Mouse (Mus musculus) myocyte (in vitro differentiated cells): ENCODE results near the gene Ank.

Source experiments
- CEBPB ChIP-seq: IDR thresholded peaks from 2 replicates; pipeline ENCODE4 v1.6.1; 2011; ENCODE audit warnings: mild to moderate bottlenecking, moderate library complexity; ENCODE audit not compliant: poor library complexity, insufficient read depth, severe bottlenecking
- E2F4 ChIP-seq: IDR thresholded peaks from one replicate; pipeline ENCODE4 v1.6.1; 2011; ENCODE audit warnings: mild to moderate bottlenecking, control low read depth, moderate library complexity; ENCODE audit not compliant: insufficient read depth
- MAX ChIP-seq: IDR thresholded peaks from one replicate; pipeline ENCODE4 v1.6.1; 2011; ENCODE audit warnings: low read depth, mild to moderate bottlenecking, control low read depth
- MYOD1 ChIP-seq, 3 experiments: IDR thresholded peaks; one replicate each; pipeline ENCODE4 v1.6.1; 2011; ENCODE audit warnings: control low read depth in 2 of 3, low read depth in 2 of 3, mild to moderate bottlenecking in 2 of 3, moderate library complexity in 1 of 3; ENCODE audit not compliant: insufficient read length in 2 of 3, control insufficient read depth in 1 of 3
- MYOG ChIP-seq, 3 experiments: IDR thresholded peaks; one replicate each; pipeline ENCODE4 v1.6.1; 2011; ENCODE audit warnings: control low read depth in 2 of 3, low read depth in 2 of 3, mild to moderate bottlenecking in 2 of 3; ENCODE audit not compliant: insufficient read length in 2 of 3, control insufficient read depth in 1 of 3, insufficient read depth in 1 of 3
- POLR2A ChIP-seq: IDR thresholded peaks from one replicate; pipeline ENCODE4 v1.6.1; 2011; ENCODE audit warnings: low read depth, mild to moderate bottlenecking, control low read depth, moderate library complexity; ENCODE audit not compliant: insufficient read length
- POLR2AphosphoS2 ChIP-seq: IDR thresholded peaks from one replicate; pipeline ENCODE4 v1.6.1; 2011; ENCODE audit warnings: low read depth, control low read depth; ENCODE audit not compliant: insufficient read length
- TCF12 ChIP-seq: IDR thresholded peaks from one replicate; pipeline ENCODE4 v1.6.1; 2011; ENCODE audit warnings: mild to moderate bottlenecking, control low read depth; ENCODE audit not compliant: poor library complexity, insufficient read depth, severe bottlenecking

DNA sequence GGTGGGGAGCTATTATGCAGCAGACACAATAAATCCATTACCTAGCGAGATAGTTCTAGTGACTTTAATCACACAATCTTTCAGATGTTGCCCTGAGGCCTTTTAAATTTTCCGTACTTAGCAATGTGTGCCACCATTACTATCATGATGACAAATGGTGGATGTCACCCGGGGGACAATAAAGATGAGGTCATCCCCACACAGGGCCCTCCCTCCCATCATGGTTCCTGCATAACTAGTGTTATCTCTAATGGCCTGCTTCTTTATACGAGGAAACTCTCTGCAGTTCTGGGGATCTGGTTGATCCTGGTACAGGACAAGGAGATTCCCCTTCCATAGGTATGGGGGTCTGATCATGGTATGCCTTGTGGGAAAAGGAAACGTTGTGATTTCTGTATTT is 24.5 kb upstream of the Ank start:
- TF ChIP-seq POLR2AphosphoS2 (no peak), MAX (no peak), POLR2A (no peak), MYOG (IDR thresholded peaks at IDR 0.05; ENCODE audit: control insufficient read depth in 1 of 3, insufficient read depth in 1 of 3, insufficient read length in 2 of 3, low read depth in 2 of 3) (no peak), TCF12 (no peak), E2F4 (no peak), CEBPB (no peak), MYOD1 (IDR thresholded peaks at IDR 0.05; ENCODE audit: control insufficient read depth in 1 of 3, insufficient read length in 2 of 3, low read depth in 2 of 3) (no peak)
